Mouse (Mus musculus): ENCODE results near the gene Gjc2. TPM values are rescaled to one million over a fixed set of nuclear protein-coding genes. Genes with fewer than 3 reads are reported as not detected.
A peak's percentile ranks its signal among the peaks of the same experiment; 100 is the strongest.

The Gjc2 gene
- polyA plus RNA-seq, 1 experiment from 2014 or later, result 0.18 TPM

DNA sequence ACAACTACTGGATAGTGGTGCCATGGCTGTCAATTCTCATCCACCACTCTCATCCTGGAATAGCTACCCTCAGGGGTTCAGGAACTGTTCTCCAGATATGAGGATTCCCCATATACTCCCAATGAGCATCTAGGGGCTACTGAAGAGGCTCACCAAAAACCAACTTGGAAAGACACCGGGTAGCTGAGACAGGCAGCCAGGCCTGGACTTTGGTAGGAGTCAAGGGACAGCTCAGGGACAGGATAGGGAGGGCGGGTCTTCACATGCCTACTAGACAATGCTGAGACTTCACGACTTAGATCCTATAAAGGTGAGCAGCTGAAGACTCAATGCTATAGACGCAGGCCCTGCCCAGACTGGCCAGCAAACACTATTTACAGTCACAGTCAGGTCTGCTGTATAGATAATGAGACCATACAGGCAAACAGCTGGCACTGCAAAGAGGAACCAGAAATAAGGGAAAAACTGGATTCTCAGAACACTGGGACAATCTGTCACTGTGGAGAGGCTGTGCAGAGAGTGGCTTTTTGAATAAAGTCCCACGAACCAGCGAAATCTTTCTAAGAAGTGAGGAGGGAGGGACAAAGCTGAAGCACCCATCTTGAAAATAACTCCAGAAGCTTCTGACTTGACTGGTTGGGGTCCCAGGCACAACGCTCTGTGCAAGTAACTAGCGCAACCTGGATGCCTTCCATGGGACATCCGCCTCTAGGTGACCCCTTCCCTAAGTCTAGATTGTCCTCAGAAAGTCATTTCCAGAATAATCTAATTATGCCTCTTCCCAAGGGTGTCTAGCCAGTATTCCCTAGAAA, 20.4 kb downstream of the Gjc2 start:
- no peak for DNase-seq (ENCODE audit: low spot score)

DNA sequence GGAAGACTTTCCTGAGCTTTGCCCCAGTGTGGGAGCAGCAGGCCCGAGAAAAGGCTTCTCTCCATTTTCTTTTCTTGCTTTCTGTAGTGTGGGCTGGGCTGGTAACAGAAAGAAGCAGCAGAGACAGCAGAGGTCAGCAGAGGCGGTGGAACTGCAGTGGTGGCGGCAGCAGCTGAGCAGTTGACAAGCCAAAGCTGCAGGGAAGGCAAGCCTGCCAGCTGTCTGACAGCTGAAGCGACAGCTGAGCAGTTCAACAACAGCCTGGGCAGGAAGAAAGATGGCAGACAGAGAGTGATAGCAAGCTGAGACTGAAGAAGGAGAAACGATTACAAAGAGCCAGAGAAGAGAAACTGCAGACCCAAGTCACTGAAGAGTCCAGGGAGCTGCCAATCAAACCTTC, 21.6 kb downstream of the Gjc2 start:
- DNase-seq (ENCODE audit: low spot score), result no peak

- no peak for DNase-seq (ENCODE audit: low spot score)
Observed at GRCm38 (mm10) chr11:59159558-59159957, 23.5 kb downstream of the Gjc2 start.

- DNase-seq (ENCODE audit: low spot score), result no peak
Observed at GRCm38 (mm10) chr11:59159099-59159498, 23.9 kb downstream of the Gjc2 start.

DNA sequence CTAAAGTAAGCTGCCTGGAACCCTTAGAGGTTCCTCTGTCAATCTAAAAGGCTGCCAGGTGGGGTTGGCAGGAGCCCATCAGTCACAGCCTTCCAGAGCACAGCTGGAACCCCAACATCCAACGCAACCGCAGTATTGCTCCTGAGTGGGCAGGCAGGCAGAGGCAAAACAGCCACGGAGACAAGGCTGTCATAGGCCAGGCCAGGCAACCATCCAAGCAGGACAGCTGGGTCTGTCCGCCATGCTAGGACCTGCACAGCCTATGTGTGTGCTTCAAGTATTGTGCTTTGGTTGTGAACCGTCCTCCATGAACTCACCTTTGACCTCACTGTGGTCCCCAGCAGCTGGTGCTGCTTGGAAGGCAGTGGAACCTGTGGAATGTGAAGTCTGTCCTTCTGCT, 27.1 kb downstream of the Gjc2 start:
- DNase-seq (ENCODE audit: low spot score), result no peak

GRCm38 (mm10) chr11:59154220-59154619, 28.8 kb downstream of the Gjc2 start:
- no peak for DNase-seq (ENCODE audit: low spot score)

DNA sequence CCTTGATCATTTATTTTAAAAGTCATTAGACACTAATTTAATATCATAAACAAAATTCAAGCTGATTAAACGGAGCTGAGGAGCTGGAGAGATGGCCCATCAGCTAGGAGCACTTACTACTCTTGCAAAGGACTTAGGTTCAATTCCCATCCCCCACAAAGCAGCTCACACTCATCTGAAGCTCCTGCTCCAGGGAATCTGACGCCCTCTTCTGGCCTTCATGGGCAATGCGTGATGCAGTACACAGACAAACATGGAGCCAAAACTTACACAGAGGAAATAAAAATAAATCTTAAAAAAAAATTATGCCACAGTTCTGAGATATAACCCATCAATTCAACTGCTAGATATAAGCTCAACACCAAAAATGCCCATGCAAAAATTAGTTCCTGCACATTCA, 31.3 kb downstream of the Gjc2 start:
- peak; percentile 4 for DNase-seq (ENCODE audit: low spot score)

DNA sequence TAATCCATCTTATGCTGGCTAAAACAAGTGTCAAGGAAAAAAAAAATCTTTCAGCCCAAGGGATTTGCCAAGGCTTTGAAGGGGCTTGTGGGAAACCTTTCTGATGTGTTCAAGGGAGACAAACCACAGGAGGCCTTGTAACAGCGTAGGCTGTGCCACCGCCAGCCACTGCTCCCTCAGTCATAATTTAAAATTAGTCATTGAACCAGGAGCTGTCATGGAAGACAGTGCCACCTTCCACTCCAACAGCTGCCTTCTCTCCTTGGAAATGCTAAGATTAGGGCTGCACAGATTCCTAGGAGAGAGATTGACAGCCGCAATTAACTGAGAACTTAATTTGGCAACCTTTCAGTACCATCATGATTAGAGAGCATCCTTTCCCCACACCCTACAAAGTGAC, 33.7 kb downstream of the Gjc2 start:
- no peak for DNase-seq (ENCODE audit: low spot score)

- no peak for DNase-seq (ENCODE audit: low spot score)
Observed at GRCm38 (mm10) chr11:59142962-59143361, 40.1 kb downstream of the Gjc2 start.

DNA sequence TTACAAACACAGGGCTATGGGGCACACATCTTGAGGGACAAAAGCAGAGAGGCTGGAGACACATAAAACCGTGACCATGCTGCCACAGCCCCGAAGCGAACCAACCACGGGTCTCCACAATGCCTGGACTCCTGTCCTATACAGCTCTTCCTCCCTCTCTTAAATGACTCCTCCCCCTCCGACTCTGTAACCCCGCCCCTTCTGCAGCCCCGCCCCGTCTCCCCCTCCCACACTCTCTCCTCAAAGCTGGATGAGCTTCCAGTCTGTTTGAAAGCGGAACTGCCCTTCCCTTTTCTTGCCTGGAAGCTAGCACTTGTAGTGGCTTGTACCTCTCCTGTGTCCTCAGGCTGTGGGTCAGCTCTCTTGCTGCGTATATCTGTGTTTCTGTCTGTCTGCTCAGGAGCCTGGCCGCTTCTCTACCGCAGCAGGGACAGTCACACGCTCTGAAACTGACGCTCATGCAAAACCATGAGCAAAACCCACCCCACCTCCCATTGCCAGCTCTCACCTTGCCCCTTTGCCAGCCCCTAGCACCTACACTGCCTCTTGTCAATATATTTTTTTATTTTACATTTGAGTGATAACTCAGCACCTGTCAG, 41.1 kb downstream of the Gjc2 start:
- DNase-seq (ENCODE audit: low spot score), result no peak

GRCm38 (mm10) chr11:59138537-59139486, 44.2 kb downstream of the Gjc2 start:
- no peak for DNase-seq (ENCODE audit: low spot score)

DNA sequence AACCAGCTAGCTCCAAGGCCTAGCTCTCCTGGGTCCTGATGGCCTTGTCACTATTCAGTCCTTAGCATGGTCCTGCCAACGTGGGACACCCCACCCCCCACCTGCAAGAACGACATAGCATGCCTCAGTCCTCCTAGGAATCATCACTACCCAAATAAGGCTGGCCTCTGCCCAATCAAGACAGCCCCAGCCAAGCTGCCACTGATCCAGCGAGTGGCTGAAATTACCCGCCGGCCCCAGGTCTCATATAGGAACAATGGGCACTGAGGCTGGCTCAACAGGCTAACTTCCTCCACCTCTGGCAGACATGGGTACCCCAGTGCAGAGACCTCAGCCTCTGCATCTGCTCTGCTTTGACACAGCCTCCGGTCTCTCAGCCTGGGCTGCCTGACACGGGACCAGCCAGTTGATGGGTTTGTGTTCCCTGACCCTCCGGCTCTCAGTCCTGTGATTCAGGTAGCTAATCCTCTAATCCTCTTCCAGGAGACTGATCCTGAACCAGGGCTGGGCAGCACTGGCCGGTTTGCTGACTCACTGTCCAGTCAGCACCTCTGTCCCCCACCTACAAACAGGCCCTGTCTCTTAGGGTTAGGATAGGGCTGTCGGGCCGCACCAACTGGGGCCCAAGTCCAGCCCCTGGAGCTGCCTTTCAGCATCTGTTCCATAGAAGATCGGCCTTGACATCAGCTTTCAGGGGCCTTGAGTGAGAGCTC, 45.9 kb downstream of the Gjc2 start:
- DNase-seq (ENCODE audit: low spot score), result no peak

DNA sequence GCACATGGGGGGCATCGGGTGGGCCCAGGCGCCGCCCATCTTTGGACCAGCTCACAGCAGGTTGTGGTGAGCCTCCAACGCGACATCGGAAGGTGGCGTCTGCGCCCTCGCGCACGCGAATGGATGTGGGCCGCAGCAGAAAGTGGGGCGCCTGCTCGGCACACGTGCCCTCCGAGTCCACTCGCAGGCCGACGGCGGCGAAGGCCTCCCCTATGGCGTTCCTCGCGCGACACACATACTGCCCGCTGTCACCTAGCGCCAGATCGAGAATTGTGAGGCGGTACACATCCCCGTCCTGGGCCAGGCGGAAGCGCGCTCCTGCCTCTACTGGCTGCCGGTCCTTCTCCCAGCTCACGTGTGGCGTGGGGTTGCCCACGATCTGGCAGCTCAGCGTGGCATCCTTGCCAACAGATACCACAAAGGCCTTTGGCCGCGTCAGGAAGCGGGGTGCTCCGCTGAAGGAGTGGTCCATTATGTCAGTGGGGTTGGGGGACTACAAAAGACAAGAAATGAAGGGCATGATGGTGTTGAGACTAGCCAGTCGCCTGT, 47.0 kb downstream of the Gjc2 start, which contains the start of gene Obscn:
Gene Obscn (minus strand): TSS at position 499 of the 549 bp plus-strand sequence.
- no peak for DNase-seq (ENCODE audit: low spot score)

DNA sequence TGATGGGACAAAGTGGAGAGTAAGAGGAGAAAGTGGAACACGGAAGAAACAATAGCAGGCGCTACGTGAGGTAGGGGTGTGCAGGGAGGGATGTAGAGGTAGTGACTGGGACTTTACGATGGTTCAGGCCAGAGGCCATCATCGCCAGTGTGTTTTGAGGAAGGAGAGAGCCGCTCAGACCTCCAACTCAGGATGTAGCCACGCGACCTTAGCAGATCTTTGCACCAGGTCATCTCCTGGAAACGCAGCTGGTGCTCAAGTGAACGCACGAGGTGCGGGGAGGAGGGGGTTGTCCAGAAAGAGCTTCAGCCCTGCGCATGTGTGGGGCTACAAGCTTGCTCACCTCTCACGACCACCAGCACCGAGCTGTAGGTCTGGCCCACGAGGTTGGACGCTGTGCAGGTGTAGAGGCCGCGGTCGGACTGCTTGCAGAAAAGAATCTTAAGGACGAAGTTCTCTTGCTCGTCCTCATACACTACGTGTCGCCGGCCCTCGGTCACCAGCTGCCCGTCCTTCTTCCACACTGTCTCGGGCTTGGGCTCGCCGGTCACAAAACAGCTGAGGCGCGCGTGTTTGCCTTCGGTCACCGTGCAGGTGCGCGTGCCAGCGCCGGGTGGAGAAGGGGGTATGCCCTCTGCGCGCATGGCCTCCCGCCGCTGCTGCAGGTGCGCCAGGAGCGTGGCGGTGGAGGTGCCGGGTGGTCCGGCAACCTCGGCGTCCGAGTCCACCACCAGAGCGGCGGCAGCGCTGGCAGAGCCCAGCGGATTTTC, 47.8 kb downstream of the Gjc2 start:
- DNase-seq (ENCODE audit: low spot score), result no peak

DNA sequence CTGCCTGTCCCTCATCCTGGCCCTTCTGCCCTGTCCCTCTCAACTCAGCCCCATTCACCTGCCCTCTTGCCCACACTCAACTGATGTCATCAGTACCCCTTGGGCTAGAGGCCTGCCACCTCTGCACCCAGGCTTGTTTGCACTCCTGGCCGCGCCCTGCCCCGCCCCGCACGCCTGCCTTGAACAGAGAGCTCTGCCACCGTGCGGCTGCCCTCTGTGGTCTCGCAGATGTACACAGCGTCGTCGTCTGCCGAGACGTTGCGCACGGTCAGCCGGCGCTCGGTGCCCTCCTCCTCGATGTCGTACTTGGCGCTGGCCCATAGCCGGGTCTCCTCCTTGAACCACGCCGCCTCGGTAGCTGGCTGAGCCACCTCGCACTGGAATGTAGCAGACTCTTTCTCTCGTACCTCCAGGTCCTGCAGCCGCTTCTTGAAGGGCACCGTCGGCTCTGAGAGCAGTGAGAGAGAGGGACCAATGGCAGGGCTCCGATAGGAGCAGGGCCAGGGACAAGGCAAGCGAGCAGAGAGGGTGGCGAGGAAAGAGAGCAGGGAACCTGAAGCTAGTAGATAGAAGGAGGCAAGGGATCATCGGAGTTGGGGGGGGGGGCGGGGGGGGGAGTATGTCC, 48.5 kb downstream of the Gjc2 start:
- DNase-seq (ENCODE audit: low spot score), result no peak

GRCm38 (mm10) chr11:59132065-59132464, 50.9 kb downstream of the Gjc2 start:
- no peak for DNase-seq (ENCODE audit: low spot score)

DNA sequence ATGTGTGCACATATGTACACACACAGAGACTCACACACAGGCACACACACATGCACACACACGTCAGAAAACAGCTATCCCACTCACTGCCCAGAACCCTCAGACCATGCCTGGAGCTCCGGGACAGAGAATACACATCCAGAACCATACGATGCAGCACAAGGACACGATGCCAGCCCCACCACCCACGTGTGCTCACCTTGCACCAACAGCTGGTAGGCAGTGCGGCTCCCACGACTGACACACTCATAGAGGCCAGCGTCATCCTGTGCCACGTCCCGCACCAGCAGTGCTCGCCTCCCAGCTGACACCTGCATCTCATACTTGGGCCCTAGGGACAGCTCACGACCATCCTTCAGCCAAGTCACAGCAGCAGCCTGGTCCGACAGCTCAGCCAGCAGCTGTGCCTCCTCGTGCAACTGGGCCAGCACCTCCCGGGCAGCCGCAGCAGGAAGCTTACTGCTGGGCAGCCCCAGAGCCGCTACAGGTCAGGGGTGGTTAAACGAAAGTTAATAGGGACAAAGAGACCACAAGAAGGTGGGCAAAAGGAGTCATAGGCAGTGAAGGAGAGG, 51.6 kb downstream of the Gjc2 start:
- DNase-seq (ENCODE audit: low spot score), result no peak

GRCm38 (mm10) chr11:59130782-59131181, 52.2 kb downstream of the Gjc2 start:
- no peak for DNase-seq (ENCODE audit: low spot score)
